Mouse (Mus musculus) ES-Bruce4 (cell line): ENCODE data around the gene Fam117a.

Experiments used
- CTCF ChIP-seq: IDR thresholded peaks from one replicate; pipeline ENCODE4 v1.8.1; 2011; ENCODE audit warnings: low read depth, low read length
- POLR2A ChIP-seq: IDR thresholded peaks from one replicate; pipeline ENCODE4 v1.8.1; 2011; ENCODE audit warnings: low read length; ENCODE audit not compliant: insufficient read depth

DNA sequence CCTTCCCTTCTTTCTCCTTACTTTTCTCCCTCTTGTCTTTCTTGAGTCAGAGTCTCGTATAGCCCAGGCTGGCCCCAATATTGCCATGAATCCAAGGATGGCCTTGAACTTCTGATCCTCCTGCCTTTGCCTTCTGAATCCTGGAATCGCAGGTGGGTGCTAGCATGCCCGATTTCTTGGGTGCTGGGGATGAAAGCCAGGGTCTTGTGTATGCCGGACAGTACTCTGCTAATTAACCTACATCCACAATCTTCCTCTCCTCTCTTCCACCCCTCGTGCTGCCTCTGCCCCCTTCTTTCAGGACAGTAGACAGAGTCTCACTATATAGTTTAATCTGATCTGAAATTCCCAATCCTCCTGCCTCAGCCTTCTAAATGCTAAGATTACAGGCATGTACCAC lies 64.8 kb downstream of the Fam117a start:
- TF ChIP-seq POLR2A (no peak), CTCF (no peak)
